Mouse (Mus musculus): ENCODE results near the gene Pgam2. TPM values are rescaled to one million over a fixed set of nuclear protein-coding genes. Genes with fewer than 3 reads are reported as not detected.

Pgam2 gene
- total RNA-seq (2014; rRNA removed) (1.4 and 2.0 TPM in 2 replicates), polyA plus RNA-seq (2015; fragmentation: Nextera tagmentation; extraction: Ambion mirVana) (2.8 and 3.4 TPM in 2 replicates)

DNA sequence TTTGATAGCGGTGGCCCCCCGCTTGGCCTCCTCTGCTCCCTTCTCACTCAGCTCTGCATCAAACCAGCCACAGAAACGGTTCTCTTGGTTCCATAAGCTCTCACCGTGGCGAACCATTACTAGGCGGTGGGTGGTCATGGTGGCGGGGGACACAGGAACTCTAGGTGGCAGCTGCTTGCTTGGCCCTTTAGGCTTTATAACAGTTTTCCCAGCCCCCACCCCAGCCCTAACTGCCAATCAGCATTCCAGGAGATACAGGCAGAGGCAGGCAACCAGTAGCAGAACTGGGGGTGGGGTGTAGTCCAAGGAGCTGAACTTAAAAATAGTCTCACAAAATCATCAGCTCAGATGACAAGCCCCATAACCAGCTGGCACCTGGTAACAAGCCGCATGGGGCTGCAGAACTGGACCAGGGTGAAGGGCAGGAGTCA, at the start of gene Pgam2:
Pgam2 (minus strand) TSS at position 183 of the 431 bp plus-strand sequence.
- no peak within 1 kb of the TSS for H3K9ac ChIP-seq (replicated peaks; ENCODE audit: low read length)
- peak; percentile 30; the same call in 1 of the 2 replicates for ATAC-seq
- H3K4me2 ChIP-seq (ENCODE audit: low read depth, low read length): no peak within 1 kb of the TSS
- H3K9me3 ChIP-seq (ENCODE audit: low read length): no peaks in the 10 kb centered on the region
- no peaks in the 10 kb centered on the region for H3K4me1 ChIP-seq (ENCODE audit: insufficient read depth, low read length)
- DNase-seq (ENCODE audit: low spot score): no peak
- H3K27me3 ChIP-seq (ENCODE audit: insufficient read depth, low read length): no peaks in the 10 kb centered on the region
- peaks cover 26% of the 10 kb centered on the region; the same call in 1 of the 2 replicates for H3K36me3 ChIP-seq (ENCODE audit: insufficient read depth, low read length)
- no peak within 1 kb of the TSS for H3K4me3 ChIP-seq (ENCODE audit: low read length)
- no peak for TF ChIP-seq CTCF (IDR thresholded peaks at IDR 0.05; ENCODE audit: low read depth)
- WGBS: 54% methylated on average over 8 of the region's 8 CpGs
- H3K27ac ChIP-seq: 0 out of 2 replicates have a peak within 1 kb of the TSS, but pooled peaks have one; percentile 11

DNA sequence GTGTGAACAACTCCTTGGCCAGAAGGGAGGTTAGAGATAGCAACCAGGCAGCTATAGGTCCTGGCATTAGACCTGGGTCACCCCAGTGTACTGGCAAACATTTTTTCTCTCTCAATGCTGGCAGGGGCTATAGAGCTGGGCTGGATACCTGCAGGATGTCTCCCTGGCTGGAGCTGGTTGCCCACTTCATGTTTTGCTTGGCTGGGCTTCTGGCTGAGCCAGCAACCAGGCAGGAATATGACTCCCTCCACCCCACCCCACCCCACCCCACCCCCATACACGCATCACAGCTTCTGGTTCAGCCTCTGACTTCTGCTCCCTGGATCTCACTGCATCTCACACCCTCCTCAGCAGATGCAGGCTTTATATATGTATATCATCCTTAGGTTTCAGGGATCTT, 48.8 kb upstream of the Pgam2 start:
- Histone ChIP-seq H3K9ac (replicated peaks; ENCODE audit: low read length) (no peak overlapping the region), H3K9me3 (ENCODE audit: low read length) (no peaks in the 10 kb centered on the region), H3K27ac (no peak overlapping the region), H3K4me1 (ENCODE audit: insufficient read depth, low read length) (peaks cover 6% of the 10 kb centered on the region; the same call in 1 of the 2 replicates), H3K4me2 (ENCODE audit: low read depth, low read length) (no peak overlapping the region), H3K36me3 (ENCODE audit: insufficient read depth, low read length) (no peaks in the 10 kb centered on the region), H3K27me3 (ENCODE audit: insufficient read depth, low read length) (no peaks in the 10 kb centered on the region), H3K4me3 (ENCODE audit: low read length) (no peak overlapping the region)
- no peak for ATAC-seq
- no peak for TF ChIP-seq CTCF (IDR thresholded peaks at IDR 0.05; ENCODE audit: low read depth)
- no peak for DNase-seq (ENCODE audit: low spot score)
- 53% methylated on average over 1 of the region's 1 CpGs for WGBS

DNA sequence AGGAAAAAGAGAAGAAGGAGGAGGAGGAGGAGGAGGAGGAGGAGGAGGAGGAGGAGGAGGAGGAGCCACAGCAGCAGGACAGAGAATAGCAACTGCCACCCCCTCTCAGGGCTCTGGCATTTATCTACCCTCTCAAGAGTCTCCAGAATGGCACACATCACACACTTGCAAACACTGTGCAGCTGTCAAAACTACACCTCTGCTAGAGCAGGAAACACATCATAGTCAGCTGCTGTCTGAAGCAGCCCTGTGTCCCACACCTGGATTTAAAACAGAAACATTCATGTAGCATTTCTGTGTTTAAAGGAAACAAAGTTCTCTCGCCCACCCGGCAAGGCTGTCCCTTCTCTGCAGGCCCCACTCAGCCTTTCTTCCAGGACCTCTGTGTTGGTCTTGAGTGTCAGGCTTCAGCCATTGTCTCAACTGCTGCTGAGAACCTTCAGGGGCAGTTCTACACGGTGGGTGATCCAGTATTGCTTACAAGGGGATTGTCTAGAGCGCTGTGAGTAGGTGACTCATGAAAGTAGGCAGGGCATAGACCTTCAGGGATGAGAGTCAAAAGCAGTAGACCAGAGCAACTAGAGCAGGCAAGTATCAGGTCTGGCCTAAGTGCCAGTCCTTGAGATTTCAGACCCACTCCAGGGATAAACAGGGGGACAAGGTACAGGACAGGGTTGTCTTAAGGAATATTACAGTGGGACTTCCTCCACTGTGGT, 47.6 kb upstream of the Pgam2 start:
- TF ChIP-seq CTCF (IDR thresholded peaks at IDR 0.05; ENCODE audit: low read depth): no peak
- Histone ChIP-seq H3K36me3 (ENCODE audit: insufficient read depth, low read length) (no peaks in the 10 kb centered on the region), H3K27ac (no peak overlapping the region), H3K4me3 (ENCODE audit: low read length) (no peak overlapping the region), H3K9ac (replicated peaks; ENCODE audit: low read length) (no peak overlapping the region), H3K27me3 (ENCODE audit: insufficient read depth, low read length) (no peaks in the 10 kb centered on the region), H3K4me1 (ENCODE audit: insufficient read depth, low read length) (peaks cover 4% of the 10 kb centered on the region; the same call in 1 of the 2 replicates), H3K4me2 (ENCODE audit: low read depth, low read length) (no peak overlapping the region), H3K9me3 (ENCODE audit: low read length) (no peaks in the 10 kb centered on the region)
- ATAC-seq: no peak
- no peak for DNase-seq (ENCODE audit: low spot score)
- whole genome bisulfite sequencing: 70% methylated on average over 4 of the region's 4 CpGs

DNA sequence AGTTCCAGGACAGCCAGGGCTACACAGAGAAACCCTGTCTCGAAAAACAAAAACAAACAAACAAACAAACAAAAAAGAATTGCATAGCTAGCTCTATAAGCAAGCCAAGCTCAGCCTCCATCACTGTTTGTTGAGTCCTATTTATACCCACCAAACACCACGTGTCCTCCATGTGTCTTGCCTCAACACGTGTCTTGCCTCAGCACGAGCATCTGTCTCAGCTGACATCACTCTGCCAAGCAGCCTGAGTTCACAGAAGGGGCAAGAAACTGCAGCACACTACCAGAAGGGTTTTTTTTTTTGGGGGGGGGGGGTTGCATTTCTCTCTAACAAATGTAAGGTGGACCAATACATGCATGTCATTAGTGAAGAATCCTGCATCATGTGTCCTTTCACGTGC, 46.9 kb upstream of the Pgam2 start:
- WGBS: 67% methylated on average over 5 of the region's 5 CpGs
- H3K27ac ChIP-seq: no peak overlapping the region
- no peak overlapping the region for H3K9ac ChIP-seq (replicated peaks; ENCODE audit: low read length)
- H3K4me2 ChIP-seq (ENCODE audit: low read depth, low read length): no peak overlapping the region
- no peaks in the 10 kb centered on the region for H3K27me3 ChIP-seq (ENCODE audit: insufficient read depth, low read length)
- no peaks in the 10 kb centered on the region for H3K9me3 ChIP-seq (ENCODE audit: low read length)
- no peaks in the 10 kb centered on the region; the same call in 1 of the 2 replicates for H3K4me1 ChIP-seq (ENCODE audit: insufficient read depth, low read length)
- ATAC-seq (no peak), DNase-seq (ENCODE audit: low spot score) (no peak)
- no peaks in the 10 kb centered on the region for H3K36me3 ChIP-seq (ENCODE audit: insufficient read depth, low read length)
- H3K4me3 ChIP-seq (ENCODE audit: low read length): no peak overlapping the region
- no peak for TF ChIP-seq CTCF (IDR thresholded peaks at IDR 0.05; ENCODE audit: low read depth)

DNA sequence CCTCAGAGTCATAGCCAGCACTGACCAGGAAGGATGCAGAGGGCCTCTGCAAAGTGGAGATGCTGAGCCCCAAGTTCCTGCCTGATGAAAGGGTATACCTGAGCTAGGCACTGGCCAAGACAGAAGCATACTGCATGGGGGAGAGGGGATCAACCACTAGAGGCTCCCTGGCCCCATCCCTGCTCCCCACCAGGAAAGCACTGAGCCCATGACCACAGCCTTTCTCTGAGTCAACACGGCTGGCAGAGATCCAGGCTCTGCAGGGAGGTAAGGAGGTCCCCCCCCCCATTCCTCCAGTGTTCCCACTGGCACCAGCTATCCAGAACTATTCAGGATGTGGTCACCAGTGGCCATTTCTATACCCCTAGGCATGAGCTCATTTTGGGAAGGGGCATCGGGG, 45.8 kb upstream of the Pgam2 start:
- Histone ChIP-seq H3K9me3 (ENCODE audit: low read length) (no peaks in the 10 kb centered on the region), H3K27me3 (ENCODE audit: insufficient read depth, low read length) (no peaks in the 10 kb centered on the region), H3K4me1 (ENCODE audit: insufficient read depth, low read length) (no peaks in the 10 kb centered on the region; the same call in 1 of the 2 replicates), H3K36me3 (ENCODE audit: insufficient read depth, low read length) (no peaks in the 10 kb centered on the region), H3K27ac (no peak overlapping the region), H3K4me3 (ENCODE audit: low read length) (no peak overlapping the region), H3K9ac (replicated peaks; ENCODE audit: low read length) (no peak overlapping the region), H3K4me2 (ENCODE audit: low read depth, low read length) (no peak overlapping the region)
- 60% methylated on average over 2 of the region's 2 CpGs for WGBS
- TF ChIP-seq CTCF (IDR thresholded peaks at IDR 0.05; ENCODE audit: low read depth): no peak
- DNase-seq (ENCODE audit: low spot score) (peak; percentile 35), ATAC-seq (peak; percentile 55)

DNA sequence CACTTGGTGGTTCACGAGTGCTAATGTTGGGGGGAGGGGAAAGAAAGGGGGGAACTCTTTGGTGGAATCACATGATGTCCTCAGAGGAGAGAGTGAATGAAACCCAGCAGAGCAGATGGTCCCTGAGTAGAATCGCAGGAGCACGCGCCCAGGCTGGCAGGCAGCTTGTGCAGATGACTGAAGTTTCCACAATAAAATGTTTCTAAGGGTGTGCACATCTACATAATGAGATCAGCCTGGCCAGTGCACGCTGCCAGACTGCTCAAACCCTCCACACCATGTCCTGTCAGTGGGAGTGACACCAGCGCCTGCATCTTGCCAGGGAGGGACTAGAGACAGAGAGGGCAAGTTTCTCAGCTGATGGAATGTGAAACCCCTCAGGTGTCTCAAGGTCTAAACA, 45.2 kb upstream of the Pgam2 start:
- no peak overlapping the region for H3K4me2 ChIP-seq (ENCODE audit: low read depth, low read length)
- no peak for TF ChIP-seq CTCF (IDR thresholded peaks at IDR 0.05; ENCODE audit: low read depth)
- ATAC-seq (peak; percentile 85), DNase-seq (ENCODE audit: low spot score) (peak; percentile 48)
- no peak overlapping the region for H3K4me3 ChIP-seq (ENCODE audit: low read length)
- no peaks in the 10 kb centered on the region; the same call in 1 of the 2 replicates for H3K4me1 ChIP-seq (ENCODE audit: insufficient read depth, low read length)
- no peaks in the 10 kb centered on the region for H3K36me3 ChIP-seq (ENCODE audit: insufficient read depth, low read length)
- H3K27me3 ChIP-seq (ENCODE audit: insufficient read depth, low read length): no peaks in the 10 kb centered on the region
- no peaks in the 10 kb centered on the region for H3K9me3 ChIP-seq (ENCODE audit: low read length)
- WGBS: 21% methylated on average over 6 of the region's 6 CpGs
- no peak overlapping the region for H3K9ac ChIP-seq (replicated peaks; ENCODE audit: low read length)
- no peak overlapping the region for H3K27ac ChIP-seq

Data from hindbrain, postnatal 0 days (tissue).